Mouse (Mus musculus) midbrain, embryonic 13.5 days (tissue): Measurements from ENCODE around the gene Mdp1. TPM values are rescaled to one million over a fixed set of nuclear protein-coding genes. Genes with fewer than 3 reads are reported as not detected.

Source experiments
- ATAC-seq: fragments of 200-750 bp; cut with Nextera tagmentation; 2 replicates; pipeline ENCODE4 v1.8.0; 2017; ENCODE audit warnings: mild to moderate bottlenecking, moderate TSS enrichment, moderate library complexity
- H3K27ac ChIP-seq: fragments of 300-500 bp; sonication (generic); 2 replicates; pipeline ENCODE4 v1.5.1; 2015; ENCODE audit warnings: inconsistent platforms, mild to moderate bottlenecking, moderate library complexity
- H3K27me3 ChIP-seq: fragments of 300-500 bp; sonication (generic); 2 replicates; pipeline ENCODE4 v1.6.1; 2015; ENCODE audit warnings: mild to moderate bottlenecking, inconsistent platforms
- H3K36me3 ChIP-seq: fragments of 300-500 bp; sonication (generic); 2 replicates; pipeline ENCODE4 v1.6.1; 2015; ENCODE audit warnings: mild to moderate bottlenecking, inconsistent platforms
- H3K4me1 ChIP-seq: fragments of 300-500 bp; sonication (generic); replicated peaks from 2 replicates; pipeline ENCODE4 v1.6.1; 2015; ENCODE audit warnings: inconsistent platforms
- H3K4me2 ChIP-seq: fragments of 300-500 bp; sonication (generic); replicated peaks from 2 replicates; pipeline ENCODE4 v1.6.1; 2015; ENCODE audit warnings: moderate library complexity, mild to moderate bottlenecking, inconsistent platforms
- H3K4me3 ChIP-seq: fragments of 300-500 bp; sonication (generic); replicated peaks from 2 replicates; pipeline ENCODE4 v1.5.1; 2015; ENCODE audit warnings: mild to moderate bottlenecking, inconsistent platforms
- H3K9ac ChIP-seq: fragments of 300-500 bp; sonication (generic); replicated peaks from 2 replicates; pipeline ENCODE4 v1.6.1; 2015; ENCODE audit warnings: mild to moderate bottlenecking, inconsistent platforms
- H3K9me3 ChIP-seq: fragments of 300-500 bp; sonication (generic); 2 replicates; pipeline ENCODE4 v1.6.1; 2016; ENCODE audit warnings: mild to moderate bottlenecking, inconsistent platforms
- WGBS: fragments of 180-500 bp; shearing (Covaris S2); methylation state at CpG from one replicate; pipeline ENCODE4 v1.1.7; 2015; 5-methylcytosine and 5-hydroxymethylcytosine counted together
- polyA plus RNA-seq: library from polyadenylated mRNA; unstranded; fragments of >200 nt; fragmentation: Nextera tagmentation; extraction: Ambion mirVana; gene quantifications from 2 replicates; pipeline ENCODE4 v1.2.1, GENCODE M21; 2015

Mdp1 gene
- polyA plus RNA-seq, 1 experiment from 2014 or later: 75.0 TPM

- Histone ChIP-seq H3K27ac (no peak overlapping the region), H3K9ac (no peak overlapping the region), H3K9me3 (no peaks in the 10 kb centered on the region), H3K4me2 (no peak overlapping the region), H3K36me3 (peaks cover 48% of the 10 kb centered on the region), H3K4me3 (no peak overlapping the region), H3K4me1 (peaks cover 32% of the 10 kb centered on the region), H3K27me3 (no peaks in the 10 kb centered on the region)
- ATAC-seq: no peak
- WGBS: 95% methylated on average over 14 of the region's 14 CpGs
Observed at GRCm38 (mm10) chr14:55640816-55641215, 19.5 kb downstream of the Mdp1 start.

- Histone ChIP-seq H3K36me3 (peaks cover 61% of the 10 kb centered on the region), H3K27ac (no peak within 1 kb of the TSS), H3K9me3 (no peaks in the 10 kb centered on the region), H3K27me3 (no peaks in the 10 kb centered on the region), H3K4me1 (peaks cover 30% of the 10 kb centered on the region), H3K9ac (no peak within 1 kb of the TSS), H3K4me2 (no peak within 1 kb of the TSS), H3K4me3 (no peak within 1 kb of the TSS)
- no peak for ATAC-seq
- WGBS: 98% methylated on average over 9 of the region's 9 CpGs
Observed at GRCm38 (mm10) chr14:55637795-55638194, 22.5 kb downstream of the Mdp1 start, which contains the start of gene Gm49378. Gene Gm49378, minus strand, starts transcription at chr14:55637895.

GRCm38 (mm10) chr14:55635523-55636007 is 24.7 kb downstream of the Mdp1 start, which contains the start of gene Ipo4:
Gene Ipo4, minus strand, starts transcription at chr14:55635957.
- 2% methylated on average over 33 of the region's 33 CpGs for WGBS
- Histone ChIP-seq H3K27ac (peak within 1 kb of the TSS; percentile 78), H3K4me1 (peaks cover 20% of the 10 kb centered on the region), H3K27me3 (no peaks in the 10 kb centered on the region), H3K4me3 (peak within 1 kb of the TSS; percentile 70), H3K9me3 (no peaks in the 10 kb centered on the region), H3K9ac (peak within 1 kb of the TSS; percentile 80), H3K36me3 (peaks cover 76% of the 10 kb centered on the region), H3K4me2 (peak within 1 kb of the TSS; percentile 95)
- peak; percentile 93 for ATAC-seq

GRCm38 (mm10) chr14:55634874-55635522 is 25.3 kb downstream of the Mdp1 start:
- peak; percentile 90 for ATAC-seq
- Histone ChIP-seq H3K9me3 (no peaks in the 10 kb centered on the region), H3K27me3 (no peaks in the 10 kb centered on the region), H3K9ac (peak overlapping the region; percentile 80), H3K4me1 (peaks cover 20% of the 10 kb centered on the region), H3K4me3 (peak overlapping the region; percentile 70), H3K27ac (peak overlapping the region; percentile 78), H3K4me2 (peak overlapping the region; percentile 95), H3K36me3 (peaks cover 76% of the 10 kb centered on the region)
- WGBS: 4% methylated on average over 23 of the region's 23 CpGs

- Histone ChIP-seq H3K36me3 (peaks cover 99% of the 10 kb centered on the region), H3K9me3 (no peaks in the 10 kb centered on the region), H3K4me1 (peaks cover 5% of the 10 kb centered on the region), H3K27me3 (no peaks in the 10 kb centered on the region), H3K4me3 (no peak overlapping the region), H3K4me2 (no peak overlapping the region), H3K9ac (no peak overlapping the region), H3K27ac (no peak overlapping the region)
- ATAC-seq: no peak
- 49% methylated on average over 5 of the region's 5 CpGs for WGBS
Observed at GRCm38 (mm10) chr14:55629312-55629711, 31.0 kb downstream of the Mdp1 start.

- no peak overlapping the region for H3K4me3 ChIP-seq
- 94% methylated on average over 27 of the region's 27 CpGs for WGBS
- no peak overlapping the region for H3K4me2 ChIP-seq
- H3K9ac ChIP-seq: no peak overlapping the region
- H3K9me3 ChIP-seq: no peaks in the 10 kb centered on the region
- peaks cover 100% of the 10 kb centered on the region for H3K36me3 ChIP-seq
- no peak for ATAC-seq
- H3K4me1 ChIP-seq: no peaks in the 10 kb centered on the region
- no peak overlapping the region for H3K27ac ChIP-seq
- H3K27me3 ChIP-seq: no peaks in the 10 kb centered on the region
Observed at GRCm38 (mm10) chr14:55628077-55628827, 32.1 kb downstream of the Mdp1 start.

- WGBS: 59% methylated on average over 22 of the region's 22 CpGs
- Histone ChIP-seq H3K27ac (no peak overlapping the region), H3K27me3 (no peaks in the 10 kb centered on the region), H3K36me3 (peaks cover 7% of the 10 kb centered on the region; the same call in 1 of the 2 replicates), H3K4me1 (no peaks in the 10 kb centered on the region), H3K4me2 (peak overlapping the region; percentile 29), H3K9me3 (no peaks in the 10 kb centered on the region), H3K9ac (no peak overlapping the region), H3K4me3 (peak overlapping the region; percentile 23)
- ATAC-seq: no peak
Observed at GRCm38 (mm10) chr14:55618486-55619195, 41.7 kb downstream of the Mdp1 start.

- H3K4me2 ChIP-seq: peak within 1 kb of the TSS; percentile 29
- no peaks in the 10 kb centered on the region for H3K9me3 ChIP-seq
- H3K4me3 ChIP-seq: peak within 1 kb of the TSS; percentile 23
- H3K4me1 ChIP-seq: no peaks in the 10 kb centered on the region
- no peaks in the 10 kb centered on the region for H3K27me3 ChIP-seq
- ATAC-seq: peak; percentile 75
- H3K9ac ChIP-seq: no peak within 1 kb of the TSS
- no peak within 1 kb of the TSS for H3K27ac ChIP-seq
- WGBS: 26% methylated on average over 21 of the region's 21 CpGs
- no peaks in the 10 kb centered on the region for H3K36me3 ChIP-seq
Observed at GRCm38 (mm10) chr14:55617822-55618221, 42.5 kb downstream of the Mdp1 start, which contains the start of gene Rec8. Gene Rec8, plus strand, starts transcription at chr14:55618037.

GRCm38 (mm10) chr14:55616844-55617243 is 43.5 kb downstream of the Mdp1 start:
- no peak overlapping the region for H3K4me2 ChIP-seq
- H3K4me3 ChIP-seq: no peak overlapping the region
- H3K27ac ChIP-seq: no peak overlapping the region
- no peak overlapping the region for H3K9ac ChIP-seq
- no peaks in the 10 kb centered on the region for H3K36me3 ChIP-seq
- H3K4me1 ChIP-seq: no peaks in the 10 kb centered on the region
- no peaks in the 10 kb centered on the region for H3K9me3 ChIP-seq
- WGBS: 91% methylated on average over 2 of the region's 2 CpGs
- ATAC-seq: no peak
- no peaks in the 10 kb centered on the region for H3K27me3 ChIP-seq

GRCm38 (mm10) chr14:55615876-55616275 is 44.4 kb downstream of the Mdp1 start:
- H3K4me3 ChIP-seq: no peak overlapping the region
- no peak overlapping the region for H3K9ac ChIP-seq
- H3K27ac ChIP-seq: no peak overlapping the region
- H3K4me2 ChIP-seq: no peak overlapping the region
- H3K4me1 ChIP-seq: no peaks in the 10 kb centered on the region
- no peaks in the 10 kb centered on the region for H3K27me3 ChIP-seq
- no peaks in the 10 kb centered on the region for H3K9me3 ChIP-seq
- ATAC-seq: no peak
- peaks cover 1% of the 10 kb centered on the region; the same call in 1 of the 2 replicates for H3K36me3 ChIP-seq
- WGBS: 43% methylated on average over 2 of the region's 2 CpGs

GRCm38 (mm10) chr14:55614565-55615178 is 45.6 kb downstream of the Mdp1 start:
- Histone ChIP-seq H3K4me1 (no peaks in the 10 kb centered on the region), H3K27me3 (no peaks in the 10 kb centered on the region), H3K4me2 (no peak overlapping the region), H3K9me3 (no peaks in the 10 kb centered on the region), H3K36me3 (peaks cover 12% of the 10 kb centered on the region), H3K27ac (no peak overlapping the region), H3K9ac (no peak overlapping the region), H3K4me3 (no peak overlapping the region)
- WGBS: 82% methylated on average over 7 of the region's 7 CpGs
- ATAC-seq: no peak
